Mouse (Mus musculus) MEL-GATA-1-ER (cell line): Measurements from ENCODE around the gene Ffar3.
A peak's percentile ranks its signal among the peaks of the same experiment; 100 is the strongest.
"Not testable (repeated sequence)": the region's sequence is repeated elsewhere in the genome, so short reads cannot be mapped to it uniquely, and the experiment has no call there.

ENCODE experiments used
- DNase-seq: peaks from one replicate; pipeline ENCODE4 v3.0.0-alpha.2; 2012; ENCODE audit warnings: low read depth; ENCODE audit errors: extremely low read depth

Ffar3 gene

GRCm38 (mm10) chr7:30844676-30845297 lies 11.2 kb downstream of the Ffar3 start:
- no peak for DNase-seq

DNA sequence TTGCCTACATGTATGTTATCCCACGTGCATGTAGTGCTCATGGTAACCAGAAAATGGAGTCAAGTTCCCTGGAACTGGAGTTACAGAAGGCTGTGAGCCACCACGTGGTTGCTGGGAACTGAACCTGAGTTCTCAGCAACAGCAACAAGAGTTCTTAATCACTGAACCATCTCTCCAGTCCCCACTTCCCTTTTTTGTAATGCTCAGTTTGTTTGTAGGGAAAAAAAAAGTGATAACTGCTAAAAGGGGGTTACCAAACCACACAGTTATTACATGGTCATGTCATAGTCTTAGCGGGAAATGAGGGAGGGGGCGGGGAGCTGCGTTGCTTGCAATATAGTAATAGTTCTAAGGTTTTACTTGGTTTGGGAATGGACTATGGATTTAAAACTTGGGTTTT lies 13.9 kb downstream of the Ffar3 start:
- DNase-seq: peak; percentile 86

DNA sequence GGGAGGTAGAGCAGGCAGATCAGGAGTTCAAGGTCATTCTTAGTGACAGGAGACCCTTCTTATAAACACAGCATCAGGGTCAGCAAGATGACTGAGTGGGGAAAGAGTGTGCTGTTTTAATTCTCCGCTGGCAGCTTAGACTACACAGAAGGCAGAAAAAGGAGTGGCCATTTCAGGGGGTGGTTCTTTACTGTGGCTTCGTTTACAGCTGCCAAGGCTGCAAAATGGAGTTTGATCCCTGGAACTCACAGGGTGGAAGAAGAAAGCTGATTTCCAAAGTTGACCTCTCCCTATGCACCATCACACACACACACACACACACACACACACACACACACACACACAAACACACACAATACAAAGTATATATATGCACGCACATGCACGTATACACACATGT lies 14.6 kb downstream of the Ffar3 start:
- DNase-seq: no peak

GRCm38 (mm10) chr7:30840306-30840705 lies 15.7 kb downstream of the Ffar3 start:
- DNase-seq: no peak

DNA sequence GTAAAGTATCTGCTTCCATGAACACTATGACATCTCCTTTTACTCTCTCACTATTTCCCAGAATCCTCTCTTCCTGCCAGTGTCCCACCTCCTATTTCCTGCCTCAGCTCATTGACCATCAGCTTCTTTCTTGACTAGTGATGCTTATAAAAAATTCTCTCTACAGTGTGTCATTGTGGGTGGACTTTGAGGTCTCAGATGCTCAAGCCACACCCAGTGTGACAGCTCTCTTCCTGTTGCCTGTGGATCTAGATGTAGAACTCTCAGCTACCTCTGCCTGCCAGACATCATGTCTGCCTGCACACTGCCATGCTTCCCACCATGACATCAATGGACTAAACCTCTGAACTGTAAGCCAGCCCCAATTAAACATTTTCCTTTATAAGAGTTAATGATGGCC lies 18.7 kb downstream of the Ffar3 start:
- DNase-seq: no peak

- DNase-seq: not testable (repeated sequence)
Observed at GRCm38 (mm10) chr7:30832684-30833083, 23.3 kb downstream of the Ffar3 start.

DNA sequence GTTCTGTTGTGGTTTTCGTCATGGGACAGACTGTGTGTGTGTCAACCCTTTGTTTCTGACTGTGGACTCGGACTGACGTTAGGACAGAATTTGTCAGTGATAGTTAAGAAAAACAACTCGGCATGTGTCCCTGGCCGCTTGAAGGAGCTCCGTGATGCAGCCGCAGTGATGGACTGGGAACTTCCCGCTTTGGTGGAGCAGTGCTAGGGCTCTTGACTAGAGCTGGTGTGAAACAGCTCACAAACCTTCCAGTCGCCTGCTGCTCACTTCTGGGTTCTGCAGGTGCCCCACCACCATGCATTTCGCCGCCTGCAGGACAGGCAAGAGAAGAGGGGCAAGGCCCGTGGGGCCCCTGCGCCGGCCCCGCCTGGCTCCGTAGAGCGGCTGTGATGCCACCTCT lies 23.7 kb downstream of the Ffar3 start:
- no peak for DNase-seq

DNA sequence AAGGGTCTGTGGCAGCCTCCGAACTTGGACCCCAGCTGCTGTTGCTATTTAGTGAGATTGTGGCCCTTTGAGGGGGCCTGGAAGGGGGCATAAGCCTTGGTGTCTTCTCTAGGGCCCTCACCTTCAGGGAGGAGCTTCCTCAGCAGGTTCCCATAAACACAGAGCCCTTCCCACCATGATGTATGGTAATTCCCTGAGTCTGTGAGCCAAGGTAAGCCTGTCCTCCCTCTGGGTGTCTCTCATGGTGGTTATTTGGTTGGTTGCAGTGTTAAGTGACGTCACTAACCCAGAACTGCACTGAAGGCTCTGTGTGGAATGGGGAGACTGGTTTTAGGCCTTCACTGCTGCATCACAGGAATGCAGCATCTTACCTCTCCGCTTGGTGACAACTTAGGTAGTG lies 26.6 kb downstream of the Ffar3 start:
- no peak for DNase-seq

- not testable (repeated sequence) for DNase-seq
Observed at GRCm38 (mm10) chr7:30828871-30829270, 27.1 kb downstream of the Ffar3 start.

DNA sequence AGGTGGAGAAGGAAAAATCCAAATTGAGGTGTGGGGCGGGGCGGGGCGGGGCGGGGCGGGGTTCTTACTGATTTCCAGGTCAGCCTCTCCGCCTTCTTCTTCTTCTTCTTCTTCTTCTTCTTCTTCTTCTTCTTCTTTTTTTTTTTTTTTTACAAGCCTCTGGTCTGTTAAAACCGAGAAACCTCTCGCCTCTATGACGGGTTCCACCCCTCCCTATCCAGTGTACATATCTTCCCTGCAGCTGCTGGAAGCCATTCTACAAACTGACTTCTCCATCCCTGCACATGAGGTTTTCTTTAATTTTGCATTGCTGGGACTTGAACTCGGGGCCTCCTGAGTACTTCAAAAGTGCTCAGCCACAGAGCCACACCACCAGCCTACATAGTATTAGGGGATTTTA lies 29.3 kb downstream of the Ffar3 start:
- DNase-seq: no peak

GRCm38 (mm10) chr7:30824306-30824705 lies 31.7 kb downstream of the Ffar3 start:
- no peak for DNase-seq

- DNase-seq: no peak
Observed at GRCm38 (mm10) chr7:30823675-30824074, 32.3 kb downstream of the Ffar3 start, which contains the start of gene Ffar2. Gene Ffar2 (minus strand): TSS chr7:30823775.

DNA sequence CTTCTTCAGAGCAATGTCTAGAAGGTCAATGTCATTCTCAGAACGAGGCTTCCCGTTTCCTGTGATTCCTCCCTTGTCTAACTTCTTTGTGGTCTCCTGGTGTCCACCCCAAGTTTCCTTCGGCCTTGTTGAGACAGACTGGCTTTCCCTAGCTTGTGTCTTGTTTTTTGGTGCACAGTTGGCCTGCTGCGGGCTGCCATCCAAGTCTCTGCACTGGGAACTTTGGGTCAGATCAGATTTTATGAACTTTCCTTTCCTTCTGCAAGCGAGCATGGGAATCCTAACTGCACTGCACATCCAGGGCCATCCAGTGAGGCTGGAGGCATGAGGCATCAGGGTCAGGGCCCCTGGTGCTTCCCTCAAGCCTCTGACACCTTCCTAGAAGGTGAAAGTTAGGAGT lies 34.4 kb downstream of the Ffar3 start:
- DNase-seq: no peak

- DNase-seq: no peak
Observed at GRCm38 (mm10) chr7:30820854-30821445, 35.0 kb downstream of the Ffar3 start.

DNA sequence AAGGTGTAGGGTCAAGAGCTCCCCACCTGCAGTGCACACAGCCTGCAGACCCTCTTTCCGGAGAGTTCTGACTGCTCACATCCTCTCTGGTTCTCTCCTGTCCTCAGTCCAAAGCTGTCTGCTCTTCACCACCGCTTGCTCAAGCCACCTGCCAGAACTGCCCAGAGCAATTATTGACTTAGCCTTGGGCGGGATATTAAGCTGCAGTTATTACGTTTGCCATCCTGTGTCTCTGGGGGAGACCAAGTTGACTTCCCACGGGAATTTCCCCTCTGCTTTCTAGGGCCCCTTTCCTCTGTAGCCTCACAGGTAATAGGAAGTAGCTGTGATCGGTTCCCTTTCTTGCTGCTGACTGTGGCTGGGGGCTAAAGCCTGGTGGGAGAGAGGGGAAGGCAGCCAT lies 35.8 kb downstream of the Ffar3 start:
- DNase-seq: no peak

GRCm38 (mm10) chr7:30812291-30812807 lies 43.6 kb downstream of the Ffar3 start:
- DNase-seq: peak; percentile 16

DNA sequence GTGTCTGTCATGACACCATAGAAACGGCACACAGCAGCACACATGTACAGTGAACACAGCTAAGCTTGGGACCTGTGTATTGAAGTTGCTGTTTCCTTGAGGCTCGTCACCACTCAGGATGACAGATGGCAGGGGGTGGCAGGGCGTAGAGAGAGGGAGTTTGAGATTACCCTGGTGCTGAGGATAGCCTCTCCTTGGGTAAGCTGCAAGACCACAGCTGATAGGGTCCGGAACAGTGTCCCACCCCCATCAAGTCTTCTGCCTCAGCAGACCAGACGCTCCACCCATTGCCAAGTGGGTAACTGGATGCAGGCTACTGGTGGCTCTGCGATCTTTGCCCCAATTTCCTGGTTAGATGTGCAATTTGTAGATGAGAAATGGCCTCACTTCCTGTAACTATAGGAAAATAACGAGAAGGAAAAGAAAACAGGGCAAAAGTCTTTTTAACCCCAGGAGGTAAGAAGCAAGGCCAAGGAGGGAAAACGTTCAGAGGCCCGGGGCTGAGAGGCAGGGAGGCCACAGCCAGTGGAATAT lies 44.2 kb downstream of the Ffar3 start:
- DNase-seq: no peak

GRCm38 (mm10) chr7:30810319-30810718 lies 45.7 kb downstream of the Ffar3 start:
- DNase-seq: no peak

DNA sequence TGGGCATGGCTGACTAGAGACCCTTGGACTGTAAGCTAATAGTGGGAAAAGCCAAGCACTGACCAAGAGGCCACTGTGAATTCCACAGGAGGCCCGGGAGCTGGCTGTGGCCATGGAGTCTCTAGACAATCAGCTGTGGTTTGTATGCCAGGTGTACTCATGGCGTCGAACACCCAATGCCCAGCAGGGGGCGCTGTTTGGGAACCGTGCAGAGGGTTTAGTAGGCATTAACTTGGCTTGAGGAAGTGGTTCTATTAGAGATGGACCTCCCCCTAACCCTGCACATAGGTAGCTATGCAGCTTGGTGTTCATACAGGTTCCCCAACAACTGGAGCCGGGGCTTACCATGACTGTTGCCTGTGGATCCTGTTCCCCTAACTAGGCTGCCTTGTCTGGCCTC lies 50.1 kb downstream of the Ffar3 start:
- no peak for DNase-seq
